Mouse (Mus musculus) lung, postnatal 0 days (tissue): Measurements from ENCODE around the gene Lcn12.

Source experiments
- CTCF ChIP-seq: IDR thresholded peaks from 2 replicates; pipeline ENCODE4 v1.5.1; 2016; ENCODE audit warnings: antibody characterized with exemption, mild to moderate bottlenecking
- EP300 ChIP-seq: IDR thresholded peaks from 2 replicates; pipeline ENCODE4 v1.6.1; 2016; ENCODE audit warnings: antibody characterized with exemption, mild to moderate bottlenecking, control low read depth

DNA sequence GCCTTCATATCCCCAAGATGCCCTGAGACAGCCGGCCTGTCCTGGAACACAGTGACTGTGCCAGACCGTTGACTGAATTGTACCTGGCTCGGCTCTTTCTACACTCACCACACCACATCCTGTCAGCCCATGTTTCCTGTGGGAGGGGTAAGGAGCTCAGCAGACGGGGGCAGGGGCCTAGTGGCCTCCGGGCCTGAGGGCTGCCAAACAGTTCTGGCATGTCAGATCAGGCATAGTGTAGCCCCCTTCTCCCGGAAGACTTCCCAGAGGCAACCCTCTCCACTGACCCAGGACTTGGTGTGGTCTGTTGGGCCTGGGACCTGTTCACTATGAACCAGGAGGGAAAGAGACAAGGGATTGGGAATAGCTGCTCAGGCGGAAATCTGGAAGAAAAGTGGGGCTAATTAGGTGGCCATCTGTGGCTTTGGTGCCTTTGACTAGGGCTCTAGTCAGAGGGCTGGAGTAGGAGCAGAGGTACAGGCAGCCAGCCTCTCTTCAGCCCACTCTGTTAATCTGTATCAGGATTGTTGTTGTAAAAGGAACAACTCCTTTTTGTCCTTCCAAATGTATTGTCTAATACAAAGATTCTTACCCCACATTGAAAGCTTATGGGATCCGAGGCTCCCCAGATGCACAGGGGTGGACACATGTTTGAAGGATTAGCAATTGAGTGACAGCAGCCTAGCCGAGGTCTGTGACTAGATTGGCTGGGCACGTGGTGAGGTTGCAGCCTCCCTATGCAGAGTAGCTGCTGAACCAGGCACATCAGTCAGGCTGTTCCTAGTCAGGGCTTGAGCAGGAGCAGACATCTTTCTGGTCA is 27.7 kb downstream of the Lcn12 start:
- TF ChIP-seq CTCF (no peak), EP300 (no peak)
